Mouse (Mus musculus) midbrain, embryonic 14.5 days (tissue): ENCODE results near the gene Fastk. TPM values are rescaled to one million over a fixed set of nuclear protein-coding genes. Genes with fewer than 3 reads are reported as not detected.

ENCODE experiments used
- ATAC-seq: fragments of 200-750 bp; cut with Nextera tagmentation; 2 replicates; pipeline ENCODE4 v1.8.0; 2017; ENCODE audit warnings: moderate number of reproducible peaks, moderate library complexity; ENCODE audit not compliant: low FRiP score, low TSS enrichment
- DNase-seq: peaks from one replicate; pipeline ENCODE4 v3.0.0-alpha.2; 2015
- H3K27ac ChIP-seq: fragments of 300-500 bp; sonication (generic); replicated peaks from 2 replicates; pipeline ENCODE4 v1.5.1; 2014; ENCODE audit warnings: mild to moderate bottlenecking, low read depth, low read length, moderate library complexity
- H3K27me3 ChIP-seq: fragments of 300-500 bp; sonication (generic); 2 replicates; pipeline ENCODE4 v1.6.1; 2014; ENCODE audit warnings: low read length, control low read depth, mixed read lengths; ENCODE audit not compliant: control insufficient read depth, insufficient read depth
- H3K36me3 ChIP-seq: fragments of 300-500 bp; sonication (generic); 2 replicates; pipeline ENCODE4 v1.6.1; 2014; ENCODE audit warnings: low read length, control low read depth; ENCODE audit not compliant: control insufficient read depth, insufficient read depth
- H3K4me1 ChIP-seq: fragments of 300-500 bp; sonication (generic); 2 replicates; pipeline ENCODE4 v1.6.1; 2014; ENCODE audit warnings: mild to moderate bottlenecking, antibody characterized with exemption, low read length, control low read depth; ENCODE audit not compliant: control insufficient read depth, insufficient read depth
- H3K4me2 ChIP-seq: fragments of 300-500 bp; sonication (generic); 2 replicates; pipeline ENCODE4 v1.6.1; 2014; ENCODE audit warnings: mild to moderate bottlenecking, low read length, moderate library complexity
- H3K4me3 ChIP-seq: fragments of 300-500 bp; sonication (generic); replicated peaks from 2 replicates; pipeline ENCODE4 v1.5.1; 2014; ENCODE audit warnings: low read depth, low read length
- H3K9ac ChIP-seq: fragments of 300-500 bp; sonication (generic); replicated peaks from 2 replicates; pipeline ENCODE4 v1.6.1; 2014; ENCODE audit warnings: mild to moderate bottlenecking, low read length, moderate library complexity
- H3K9me3 ChIP-seq: fragments of 300-500 bp; sonication (generic); 2 replicates; pipeline ENCODE4 v1.6.1; 2016; ENCODE audit warnings: low read length, control low read depth, mixed read lengths; ENCODE audit not compliant: control insufficient read depth
- WGBS: fragments of 180-500 bp; shearing (Covaris S2); extraction: QIAGEN DNeasy Blood & Tissue Kit; methylation state at CpG from one replicate; pipeline ENCODE4 v1.1.7; 2014; 5-methylcytosine and 5-hydroxymethylcytosine counted together
- polyA plus RNA-seq: library from polyadenylated mRNA; unstranded; fragments of >200 nt; fragmentation: Nextera tagmentation; extraction: Ambion mirVana; gene quantifications from 2 replicates; pipeline ENCODE4 v1.2.1, GENCODE M21; 2014

Gene Fastk
- polyA plus RNA-seq, 1 experiment from 2014 or later = 91.8 TPM

DNA sequence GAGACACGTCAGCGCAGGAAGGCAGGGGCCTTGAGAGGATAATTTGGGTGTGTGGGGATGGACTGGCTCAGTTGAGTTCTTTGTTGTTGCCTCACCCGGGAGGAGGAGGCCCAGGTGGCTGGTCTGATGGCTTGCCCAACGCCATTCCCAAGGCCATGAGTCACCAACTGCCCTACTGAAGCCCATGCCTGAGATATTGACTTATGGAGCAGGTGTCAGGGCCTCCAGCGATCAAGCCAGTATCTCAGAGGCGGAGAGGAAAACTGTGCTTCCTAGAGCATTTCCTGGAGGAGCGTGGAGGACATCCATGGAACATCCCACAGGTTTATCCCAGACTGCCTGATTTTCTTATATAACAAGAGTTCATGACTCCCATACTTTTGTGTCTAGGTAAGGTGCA lies 52.4 kb downstream of the Fastk start:
- Histone ChIP-seq H3K4me3 (no peak overlapping the region), H3K4me1 (peaks cover 14% of the 10 kb centered on the region; the same call in 1 of the 2 replicates), H3K4me2 (no peak overlapping the region), H3K27me3 (peaks cover 9% of the 10 kb centered on the region; the same call in 1 of the 2 replicates), H3K9me3 (no peaks in the 10 kb centered on the region), H3K36me3 (no peaks in the 10 kb centered on the region), H3K27ac (no peak overlapping the region), H3K9ac (no peak overlapping the region)
- ATAC-seq = no peak
- 78% methylated on average over 7 of the region's 7 CpGs for WGBS
- no peak for DNase-seq

DNA sequence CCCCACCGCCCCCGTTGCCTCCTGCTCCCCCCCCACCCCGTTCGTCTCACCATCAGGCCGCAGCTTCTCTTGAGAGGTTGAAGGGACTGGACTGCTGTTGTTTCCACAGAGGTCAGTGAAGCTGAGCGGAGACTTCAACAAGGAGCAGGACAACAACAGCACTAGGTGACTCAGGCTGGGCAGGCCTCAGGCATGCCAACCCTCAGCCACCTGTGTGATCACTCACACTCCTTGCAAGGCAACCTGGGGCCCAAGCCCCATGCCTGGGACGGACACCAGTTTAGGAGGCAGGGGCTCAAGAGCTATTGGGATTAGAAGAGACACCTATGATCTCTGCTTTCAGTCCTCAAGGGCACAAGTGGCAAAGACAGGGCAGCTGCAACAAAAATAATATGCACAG lies 53.2 kb downstream of the Fastk start, which contains the start of gene Atg9b:
TSS of gene Atg9b (minus strand) at position 280 of the 400 bp plus-strand sequence.
- 75% methylated on average over 7 of the region's 7 CpGs for WGBS
- peaks cover 22% of the 10 kb centered on the region for H3K4me1 ChIP-seq
- H3K36me3 ChIP-seq = no peaks in the 10 kb centered on the region
- no peak within 1 kb of the TSS for H3K4me3 ChIP-seq
- H3K27me3 ChIP-seq = peaks cover 9% of the 10 kb centered on the region; the same call in 1 of the 2 replicates
- no peak for ATAC-seq
- DNase-seq = no peak
- H3K9me3 ChIP-seq = no peaks in the 10 kb centered on the region
- H3K27ac ChIP-seq = no peak within 1 kb of the TSS
- no peak within 1 kb of the TSS for H3K4me2 ChIP-seq
- no peak within 1 kb of the TSS for H3K9ac ChIP-seq

GRCm38 (mm10) chr5:24389658-24390020 lies 55.4 kb downstream of the Fastk start:
- no peak overlapping the region for H3K4me2 ChIP-seq
- peaks cover 16% of the 10 kb centered on the region; the same call in 1 of the 2 replicates for H3K27me3 ChIP-seq
- no peak for ATAC-seq
- no peak for DNase-seq
- peaks cover 19% of the 10 kb centered on the region for H3K4me1 ChIP-seq
- no peaks in the 10 kb centered on the region for H3K36me3 ChIP-seq
- no peak overlapping the region for H3K27ac ChIP-seq
- H3K9me3 ChIP-seq = no peaks in the 10 kb centered on the region
- no peak overlapping the region for H3K4me3 ChIP-seq
- no peak overlapping the region for H3K9ac ChIP-seq
- 78% methylated on average over 4 of the region's 4 CpGs for WGBS

DNA sequence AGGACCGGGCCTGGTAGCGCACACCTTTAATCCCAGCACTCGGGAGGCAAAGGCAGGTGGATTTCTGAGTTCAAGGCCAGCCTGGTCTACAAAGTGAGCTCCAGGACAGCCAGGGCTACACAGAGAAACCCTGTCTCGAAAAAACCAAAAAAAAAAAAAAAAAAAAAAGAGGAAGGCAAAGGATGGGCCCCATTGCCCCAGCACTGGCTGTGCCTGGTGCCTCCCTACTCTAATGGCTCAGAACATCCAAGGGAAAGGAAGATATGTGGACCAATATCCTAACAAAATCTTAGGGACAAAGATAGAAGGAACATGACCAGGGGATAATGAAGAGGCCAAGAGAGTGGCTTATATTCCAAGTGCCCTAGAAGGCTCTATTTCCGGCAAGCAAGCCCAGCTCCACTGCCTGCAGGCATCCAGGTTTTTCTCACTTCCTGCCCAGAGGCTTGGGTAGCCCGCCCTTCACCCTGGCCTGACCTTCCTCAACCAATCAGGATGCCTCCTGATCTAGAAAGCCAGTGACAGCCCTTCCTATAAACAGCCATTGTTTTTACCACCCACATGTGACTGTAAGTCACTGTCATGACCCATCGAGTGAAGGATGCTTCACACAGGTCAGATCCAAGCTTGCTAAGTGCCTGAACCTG lies 56.0 kb downstream of the Fastk start:
- Histone ChIP-seq H3K9me3 (no peaks in the 10 kb centered on the region), H3K4me3 (no peak overlapping the region), H3K4me1 (peaks cover 20% of the 10 kb centered on the region), H3K27me3 (peaks cover 16% of the 10 kb centered on the region; the same call in 1 of the 2 replicates), H3K27ac (no peak overlapping the region), H3K36me3 (no peaks in the 10 kb centered on the region), H3K9ac (no peak overlapping the region), H3K4me2 (no peak overlapping the region)
- DNase-seq (no peak), ATAC-seq (no peak)
- WGBS = 54% methylated on average over 6 of the region's 7 CpGs

Other genes with a start within 250 kb of the Fastk start
- 10.2 and 13.1 TPM in 2 replicates for gene Kcnh2, start 93.7 kb downstream of the Fastk start, polyA plus RNA-seq
- 5.1 and 7.0 TPM in 2 replicates for gene Nos3, start 80.5 kb downstream of the Fastk start, polyA plus RNA-seq
- gene Atg9b, start 53.1 kb downstream of the Fastk start, polyA plus RNA-seq = 0.72 and 1.0 TPM in 2 replicates
- gene Abcb8, start 51.6 kb downstream of the Fastk start, polyA plus RNA-seq = 45.3 and 52.1 TPM in 2 replicates
- not detected in 2 replicates for gene Asic3, start 31.9 kb downstream of the Fastk start, polyA plus RNA-seq
- 110 and 136 TPM in 2 replicates for gene Cdk5, start 21.8 kb downstream of the Fastk start, polyA plus RNA-seq
- 14.8 TPM in 2 replicates for gene Slc4a2, start 21.4 kb downstream of the Fastk start, polyA plus RNA-seq
- 51.0 and 64.1 TPM in 2 replicates for gene Tmub1, start 2.6 kb upstream of the Fastk start, polyA plus RNA-seq
- 65.1 and 79.0 TPM in 2 replicates for gene Agap3, start 6.9 kb upstream of the Fastk start, polyA plus RNA-seq
- gene Gbx1, start 81.9 kb upstream of the Fastk start, polyA plus RNA-seq = 0.05 and 0.12 TPM in 2 replicates
- 0.09 and 0.12 TPM in 2 replicates for gene Asb10, start 95.7 kb upstream of the Fastk start, polyA plus RNA-seq
- not detected in 2 replicates for gene 4931409K22Rik, start 111.5 kb upstream of the Fastk start, polyA plus RNA-seq
- 79.3 and 88.1 TPM in 2 replicates for gene Abcf2, start 132.2 kb upstream of the Fastk start, polyA plus RNA-seq
- 12.4 and 19.4 TPM in 2 replicates for gene Chpf2, start 141.5 kb upstream of the Fastk start, polyA plus RNA-seq
- gene Smarcd3, start 179.1 kb upstream of the Fastk start, polyA plus RNA-seq = 158 and 199 TPM in 2 replicates
- 42.3 and 54.1 TPM in 2 replicates for gene Nub1, start 240.2 kb upstream of the Fastk start, polyA plus RNA-seq